Mouse (Mus musculus) lung, adult 2 months (tissue): Measurements from ENCODE around the gene Evx1.

Source experiments
- CTCF ChIP-seq: fragments of 200-500 bp; IDR thresholded peaks from 2 replicates; pipeline ENCODE4 v1.5.1; 2011; ENCODE audit warnings: mild to moderate bottlenecking, low read length, control low read depth; ENCODE audit not compliant: insufficient read depth
- POLR2A ChIP-seq: fragments of 200-500 bp; IDR thresholded peaks from 2 replicates; pipeline ENCODE4 v1.6.1; 2011; ENCODE audit warnings: low read depth, mild to moderate bottlenecking, control low read depth, low read length, borderline replicate concordance; ENCODE audit errors: extremely low read depth

- TF ChIP-seq CTCF (no peak), POLR2A (no peak)
Observed at GRCm38 (mm10) chr6:52281084-52281483, 32.2 kb upstream of the Evx1 start.
